Mouse (Mus musculus): Measurements from ENCODE around the gene Fbxw4. TPM values are rescaled to one million over a fixed set of nuclear protein-coding genes. Genes with fewer than 3 reads are reported as not detected.
"Not testable (repeated sequence)": the region's sequence is repeated elsewhere in the genome, so short reads cannot be mapped to it uniquely, and the experiment has no call there.

Gene Fbxw4
- polyA plus RNA-seq, 1 experiment from 2014 or later: 6.8 TPM

- Histone ChIP-seq H3K36me3 (peaks cover 22% of the 10 kb centered on the region), H3K27ac (no peak overlapping the region), H3K4me2 (replicated peaks) (no peak overlapping the region), H3K4me1 (peaks cover 10% of the 10 kb centered on the region; the same call in 1 of the 2 replicates), H3K9me3 (no peaks in the 10 kb centered on the region), H3K4me3 (no peak overlapping the region), H3K9ac (no peak overlapping the region), H3K27me3 (peaks cover 17% of the 10 kb centered on the region; the same call in 1 of the 2 replicates)
- 80% methylated on average over 23 of the region's 23 CpGs for WGBS
- ATAC-seq (ENCODE audit: insufficient number of reproducible peaks, insufficient read depth, low FRiP score, low TSS enrichment): no peak
Observed at GRCm38 (mm10) chr19:45549128-45549915, 110.8 kb downstream of the Fbxw4 start.

DNA sequence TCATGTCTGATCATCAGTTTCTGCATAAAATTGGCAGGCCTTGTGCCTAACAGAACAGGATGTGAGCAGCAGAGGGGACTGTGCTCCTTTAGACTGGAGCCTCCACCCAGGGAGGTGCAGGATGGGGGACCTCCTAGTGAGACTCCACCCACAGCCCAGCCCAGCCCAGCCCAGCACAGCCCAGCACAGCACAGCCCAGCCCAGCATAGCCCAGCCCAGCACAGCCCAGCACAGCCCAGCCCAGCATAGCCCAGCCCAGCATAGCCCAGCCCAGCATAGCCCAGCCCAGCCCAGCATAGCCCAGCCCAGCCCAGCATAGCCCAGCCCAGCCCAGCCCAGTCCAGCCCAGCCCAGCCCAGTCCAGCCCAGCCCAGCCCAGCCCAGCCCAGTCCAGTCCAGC, 111.9 kb downstream of the Fbxw4 start:
- Histone ChIP-seq H3K27me3 (peaks cover 27% of the 10 kb centered on the region), H3K4me1 (peaks cover 15% of the 10 kb centered on the region; the same call in 1 of the 2 replicates), H3K36me3 (peaks cover 10% of the 10 kb centered on the region)
- not testable (repeated sequence) for H3K4me2 ChIP-seq (replicated peaks); ATAC-seq (ENCODE audit: insufficient number of reproducible peaks, insufficient read depth, low FRiP score, low TSS enrichment); H3K4me3 ChIP-seq; H3K27ac ChIP-seq; H3K9me3 ChIP-seq; H3K9ac ChIP-seq

DNA sequence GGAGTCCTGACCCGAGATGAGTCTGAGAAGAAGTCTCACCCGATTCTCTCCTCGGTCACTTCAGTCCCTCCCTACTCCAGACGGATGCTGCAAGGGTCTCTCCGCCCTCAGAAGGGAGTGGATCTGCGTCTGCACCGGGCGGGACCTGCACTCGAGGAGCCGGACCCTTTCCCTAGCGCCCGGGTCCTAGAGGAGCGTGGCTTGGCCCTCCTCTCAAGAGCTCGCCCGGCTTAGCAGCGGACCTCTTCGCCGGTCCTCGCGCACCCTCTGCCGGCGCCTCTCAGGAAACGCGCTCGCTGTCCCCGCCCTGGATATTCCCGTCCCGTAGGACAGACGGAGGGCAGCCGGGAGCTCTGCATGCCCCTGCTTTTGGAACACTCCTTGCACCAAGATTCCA, 115.2 kb downstream of the Fbxw4 start:
- Histone ChIP-seq H3K9ac (peak overlapping the region; percentile 32; the same call in 1 of the 2 replicates), H3K36me3 (no peaks in the 10 kb centered on the region), H3K4me1 (peaks cover 24% of the 10 kb centered on the region; the same call in 1 of the 2 replicates), H3K4me3 (peak overlapping the region; percentile 34), H3K9me3 (no peaks in the 10 kb centered on the region), H3K27me3 (peaks cover 59% of the 10 kb centered on the region), H3K27ac (no peak overlapping the region), H3K4me2 (replicated peaks) (peak overlapping the region; percentile 77)
- peak; percentile 57 for ATAC-seq (ENCODE audit: insufficient number of reproducible peaks, insufficient read depth, low FRiP score, low TSS enrichment)
- under 1% methylated on average over 30 of the region's 30 CpGs for WGBS

GRCm38 (mm10) chr19:45544152-45544924, 115.8 kb downstream of the Fbxw4 start:
- Histone ChIP-seq H3K4me2 (replicated peaks) (peak overlapping the region; percentile 77), H3K9me3 (no peaks in the 10 kb centered on the region), H3K4me3 (peak overlapping the region; percentile 34), H3K27ac (no peak overlapping the region), H3K27me3 (peaks cover 59% of the 10 kb centered on the region), H3K9ac (peak overlapping the region; percentile 32; the same call in 1 of the 2 replicates), H3K36me3 (no peaks in the 10 kb centered on the region), H3K4me1 (peaks cover 24% of the 10 kb centered on the region; the same call in 1 of the 2 replicates)
- WGBS: 2% methylated on average over 22 of the region's 26 CpGs
- ATAC-seq (ENCODE audit: insufficient number of reproducible peaks, insufficient read depth, low FRiP score, low TSS enrichment): no peak

DNA sequence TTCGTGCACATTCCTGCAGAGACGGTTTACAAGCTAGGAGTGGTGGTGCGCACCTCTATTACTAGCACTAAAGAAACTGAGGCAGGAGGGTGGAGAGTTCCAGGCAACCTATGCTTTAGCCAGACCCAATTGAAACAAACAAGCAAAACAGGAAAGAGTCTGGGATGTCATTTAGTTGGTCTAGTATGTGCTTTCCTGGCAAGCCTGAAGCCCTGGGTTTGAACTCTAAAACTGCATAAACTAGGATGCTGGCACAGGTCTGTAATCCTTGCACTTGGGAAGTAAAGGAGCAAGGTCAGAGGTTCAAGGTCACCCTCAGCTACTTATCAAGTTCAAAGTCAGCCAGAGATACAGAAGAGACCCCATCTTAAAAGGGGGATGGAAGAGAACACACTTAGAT, 118.1 kb downstream of the Fbxw4 start:
- H3K9ac ChIP-seq: peak overlapping the region; percentile 52; the same call in 1 of the 2 replicates
- WGBS: 20% methylated on average over 3 of the region's 3 CpGs
- peaks cover 58% of the 10 kb centered on the region for H3K27me3 ChIP-seq

DNA sequence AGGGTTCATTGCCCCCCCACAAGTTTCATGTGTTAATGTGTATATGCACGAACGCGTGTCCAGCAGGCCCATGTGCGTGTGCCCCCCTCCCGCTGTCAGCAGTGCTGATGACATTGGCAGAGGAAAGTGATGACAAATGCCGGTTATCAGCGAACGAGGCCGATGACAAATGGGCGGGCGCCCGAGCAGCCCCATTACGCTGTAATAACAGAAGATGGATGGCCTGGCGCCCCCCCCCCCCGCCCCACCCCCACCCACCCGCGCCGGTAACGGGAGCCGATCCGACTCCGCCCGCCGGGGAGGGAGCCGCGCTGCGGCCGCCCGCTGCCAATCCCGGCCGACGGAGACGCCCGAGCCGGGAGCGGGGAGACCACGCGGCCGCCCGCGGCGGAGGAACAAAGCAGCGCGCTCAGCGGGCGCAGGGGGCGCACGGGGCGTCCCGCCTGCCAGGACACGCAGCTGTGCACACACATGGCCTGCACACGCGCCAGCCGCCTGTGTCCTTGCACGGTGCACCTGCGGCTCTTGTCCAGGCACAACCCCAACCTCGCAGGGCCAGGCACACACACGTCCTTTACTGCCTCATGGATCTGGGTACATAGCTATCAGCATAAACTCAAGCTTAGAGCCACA, 118.6 kb downstream of the Fbxw4 start:
- ATAC-seq (ENCODE audit: insufficient number of reproducible peaks, insufficient read depth, low FRiP score, low TSS enrichment): no peak
- Histone ChIP-seq H3K9me3 (no peaks in the 10 kb centered on the region), H3K4me3 (peak overlapping the region; percentile 39), H3K27ac (no peak overlapping the region), H3K36me3 (no peaks in the 10 kb centered on the region), H3K9ac (peak overlapping the region; percentile 52), H3K4me2 (replicated peaks) (peak overlapping the region; percentile 90), H3K4me1 (peaks cover 19% of the 10 kb centered on the region; the same call in 1 of the 2 replicates), H3K27me3 (peaks cover 58% of the 10 kb centered on the region)
- WGBS: under 1% methylated on average over 52 of the region's 58 CpGs

More for the DNA sequence above, 118.1 kb downstream of the Fbxw4 start:
- peak overlapping the region; percentile 39 for H3K4me3 ChIP-seq
- H3K4me1 ChIP-seq: peaks cover 19% of the 10 kb centered on the region; the same call in 1 of the 2 replicates
- no peaks in the 10 kb centered on the region for H3K36me3 ChIP-seq
- H3K4me2 ChIP-seq (replicated peaks): peak overlapping the region; percentile 90
- H3K9me3 ChIP-seq: no peaks in the 10 kb centered on the region
- H3K27ac ChIP-seq: no peak overlapping the region
- ATAC-seq (ENCODE audit: insufficient number of reproducible peaks, insufficient read depth, low FRiP score, low TSS enrichment): no peak

GRCm38 (mm10) chr19:45540657-45541408, 119.3 kb downstream of the Fbxw4 start:
- Histone ChIP-seq H3K36me3 (no peaks in the 10 kb centered on the region), H3K27ac (no peak overlapping the region), H3K27me3 (peaks cover 53% of the 10 kb centered on the region), H3K9ac (peak overlapping the region; percentile 52), H3K9me3 (no peaks in the 10 kb centered on the region), H3K4me3 (peak overlapping the region; percentile 39), H3K4me1 (peaks cover 19% of the 10 kb centered on the region; the same call in 1 of the 2 replicates), H3K4me2 (replicated peaks) (peak overlapping the region; percentile 90)
- 27% methylated on average over 8 of the region's 8 CpGs for WGBS
- ATAC-seq (ENCODE audit: insufficient number of reproducible peaks, insufficient read depth, low FRiP score, low TSS enrichment): no peak

- H3K4me1 ChIP-seq: 0 out of 2 replicates have a peak, but pooled peaks cover 9% of the 10 kb centered on the region
- WGBS: 32% methylated on average over 1 of the region's 1 CpGs
- H3K36me3 ChIP-seq: no peaks in the 10 kb centered on the region
- no peak overlapping the region for H3K4me3 ChIP-seq
- no peak overlapping the region for H3K4me2 ChIP-seq (replicated peaks)
- H3K9ac ChIP-seq: no peak overlapping the region
- no peak overlapping the region for H3K27ac ChIP-seq
- peaks cover 28% of the 10 kb centered on the region for H3K27me3 ChIP-seq
- no peak for ATAC-seq (ENCODE audit: insufficient number of reproducible peaks, insufficient read depth, low FRiP score, low TSS enrichment)
- H3K9me3 ChIP-seq: no peaks in the 10 kb centered on the region
Observed at GRCm38 (mm10) chr19:45537505-45537904, 122.6 kb downstream of the Fbxw4 start.

GRCm38 (mm10) chr19:45535929-45536328, 124.2 kb downstream of the Fbxw4 start:
- H3K9me3 ChIP-seq: no peaks in the 10 kb centered on the region
- H3K4me3 ChIP-seq: no peak overlapping the region
- no peak overlapping the region for H3K4me2 ChIP-seq (replicated peaks)
- no peak for ATAC-seq (ENCODE audit: insufficient number of reproducible peaks, insufficient read depth, low FRiP score, low TSS enrichment)
- H3K27ac ChIP-seq: no peak overlapping the region
- H3K36me3 ChIP-seq: no peaks in the 10 kb centered on the region
- WGBS: 60% methylated on average over 6 of the region's 6 CpGs
- 0 out of 2 replicates have a peak, but pooled peaks cover under 1% of the 10 kb centered on the region for H3K4me1 ChIP-seq
- H3K9ac ChIP-seq: no peak overlapping the region
- peaks cover 13% of the 10 kb centered on the region for H3K27me3 ChIP-seq

- H3K9ac ChIP-seq: no peak overlapping the region
- H3K27ac ChIP-seq: no peak overlapping the region
- 80% methylated on average over 8 of the region's 8 CpGs for WGBS
- no peaks in the 10 kb centered on the region for H3K9me3 ChIP-seq
- no peak for ATAC-seq (ENCODE audit: insufficient number of reproducible peaks, insufficient read depth, low FRiP score, low TSS enrichment)
- no peaks in the 10 kb centered on the region for H3K4me1 ChIP-seq
- H3K36me3 ChIP-seq: 0 out of 2 replicates have a peak, but pooled peaks cover under 1% of the 10 kb centered on the region
- no peak overlapping the region for H3K4me3 ChIP-seq
- peaks cover 6% of the 10 kb centered on the region for H3K27me3 ChIP-seq
- no peak overlapping the region for H3K4me2 ChIP-seq (replicated peaks)
Observed at GRCm38 (mm10) chr19:45535214-45535735, 124.8 kb downstream of the Fbxw4 start.

All from embryonic facial prominence, embryonic 12.5 days (tissue).